Mouse (Mus musculus) embryonic fibroblast, embryonic 13.5 days (primary cell): Measurements from ENCODE around the gene Tspan18.

Experiments used
- CTCF ChIP-seq: IDR thresholded peaks from 2 replicates; pipeline ENCODE4 v1.5.1; 2011; ENCODE audit warnings: mild to moderate bottlenecking, control low read depth, low read length, moderate library complexity, borderline replicate concordance; ENCODE audit not compliant: insufficient read depth
- POLR2A ChIP-seq: IDR thresholded peaks from 2 replicates; pipeline ENCODE4 v1.6.1; 2011; ENCODE audit warnings: low read depth, mild to moderate bottlenecking, control low read depth, low read length, moderate library complexity

GRCm38 (mm10) chr2:93220447-93220846 lies 113.9 kb downstream of the Tspan18 start:
- TF ChIP-seq POLR2A, result no peak
- TF ChIP-seq CTCF, result peak; percentile 37; the same call in 1 of the 2 replicates
